Mouse (Mus musculus): ENCODE results near the gene Kcnh4. TPM values are rescaled to one million over a fixed set of nuclear protein-coding genes. Genes with fewer than 3 reads are reported as not detected.
A peak's percentile ranks its signal among the peaks of the same experiment; 100 is the strongest.

The Kcnh4 gene
- total RNA-seq, 1 experiment from 2014 or later: 0.15 TPM

DNA sequence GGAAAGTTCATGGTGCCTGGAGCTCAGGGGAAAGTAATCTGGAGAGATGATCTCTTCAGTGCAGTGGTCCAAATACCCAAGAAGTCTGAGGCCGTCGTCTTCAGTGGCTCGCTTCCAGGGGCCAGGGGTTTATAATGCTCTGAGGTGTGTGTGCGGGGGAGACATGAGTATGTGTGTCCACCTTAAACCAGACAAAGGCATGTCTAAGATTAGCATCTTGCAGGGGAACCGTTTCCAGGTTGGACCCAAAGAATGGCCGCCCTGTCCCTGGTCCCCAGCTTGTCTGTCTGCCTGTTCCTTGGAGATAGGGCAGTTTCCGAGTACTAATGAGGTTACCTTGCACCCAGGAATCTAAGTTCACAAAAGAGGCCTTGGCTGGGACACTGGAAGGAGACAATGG, 3.1 kb upstream of the Kcnh4 start, which contains the start of gene Hcrt:
Gene Hcrt (minus strand): TSS at position 101 of the 400 bp plus-strand sequence.
- DNase-seq: no peak

GRCm38 (mm10) chr11:100761547-100762045, 1.9 kb upstream of the Kcnh4 start:
- DNase-seq: peak; percentile 96

GRCm38 (mm10) chr11:100758707-100759610, 783 bp downstream of the Kcnh4 start:
- peak; percentile 78 for DNase-seq

DNA sequence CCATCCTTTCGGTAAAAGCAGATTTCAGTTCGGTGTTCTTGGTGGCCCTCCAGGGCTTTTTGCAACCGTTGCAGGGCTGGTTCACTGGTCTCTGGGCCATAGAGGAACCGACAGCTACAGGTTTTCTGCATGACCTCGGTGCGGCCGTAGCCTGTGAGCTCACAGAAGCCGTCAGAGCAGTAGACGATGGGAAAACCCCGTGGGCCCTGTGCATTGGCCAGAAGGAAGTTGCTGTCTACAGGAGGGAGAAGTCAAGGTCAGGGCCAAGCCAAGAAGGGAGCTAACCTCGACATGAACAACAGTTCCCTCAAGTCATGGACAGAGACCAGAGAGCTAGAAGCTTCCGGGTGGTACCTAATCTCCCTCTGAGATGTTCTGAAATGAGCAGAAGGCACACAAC, 2.2 kb downstream of the Kcnh4 start:
- no peak for DNase-seq

GRCm38 (mm10) chr11:100756476-100756875, 3.3 kb downstream of the Kcnh4 start:
- no peak for DNase-seq

DNA sequence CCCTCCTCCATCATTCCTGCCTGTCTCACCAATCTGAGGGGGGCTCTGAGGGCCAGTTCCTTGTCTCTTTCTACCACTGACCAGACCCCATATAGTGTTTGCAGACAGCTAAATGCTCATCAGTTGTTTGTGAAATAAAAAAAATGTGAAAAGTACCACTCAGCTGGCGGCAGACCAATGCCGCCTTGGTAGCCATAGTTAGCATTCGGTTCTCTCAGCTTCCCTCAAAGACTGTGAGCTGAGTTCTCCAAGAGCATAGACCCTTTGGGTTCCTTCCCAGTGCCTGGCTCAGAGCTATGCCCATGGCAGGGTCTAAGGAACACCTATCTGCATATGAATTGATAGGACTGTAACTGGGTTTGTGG, 5.1 kb downstream of the Kcnh4 start:
- no peak for DNase-seq

- no peak for DNase-seq
Observed at GRCm38 (mm10) chr11:100754021-100754692, 5.6 kb downstream of the Kcnh4 start.

DNA sequence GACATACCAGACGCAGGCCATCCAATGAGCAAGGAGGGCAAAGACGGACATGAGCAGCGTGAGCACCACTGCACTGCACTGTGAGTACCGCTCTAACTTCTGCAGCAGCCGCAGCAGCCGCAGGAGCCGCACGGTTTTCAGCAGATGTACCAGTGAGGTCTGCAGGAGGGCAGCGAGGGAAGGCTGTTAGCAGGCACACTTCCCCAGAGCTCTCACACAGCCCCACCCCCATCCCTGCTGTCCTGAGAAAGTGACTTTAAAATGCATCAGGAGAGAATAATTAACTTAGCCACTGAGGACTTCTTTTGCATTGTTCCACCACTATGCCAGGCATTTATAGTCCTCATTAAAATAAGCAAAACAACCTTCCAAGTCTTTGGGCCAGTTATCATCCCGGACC, 7.4 kb downstream of the Kcnh4 start:
- no peak for DNase-seq

- no peak for DNase-seq
Observed at GRCm38 (mm10) chr11:100750127-100750526, 9.6 kb downstream of the Kcnh4 start.

DNA sequence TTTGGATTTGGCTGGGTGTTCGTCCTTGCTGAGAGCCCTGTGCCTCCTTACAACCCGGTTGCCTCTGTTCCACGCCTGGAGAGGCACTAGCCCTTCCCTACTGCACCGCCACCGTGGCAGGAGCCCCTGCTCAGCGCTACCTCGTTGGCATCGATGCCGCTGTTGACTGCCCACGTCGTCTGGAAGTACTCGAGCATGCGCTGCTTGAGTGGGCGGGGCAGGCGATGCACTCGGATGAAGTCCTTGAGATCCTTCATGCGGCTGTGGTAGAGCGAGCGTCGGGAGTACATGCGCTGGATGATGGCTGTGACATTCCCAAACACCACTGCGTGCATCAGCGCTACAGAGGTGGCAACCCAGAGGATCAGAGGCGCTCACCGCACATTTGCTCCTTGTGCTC, 10.3 kb downstream of the Kcnh4 start:
- DNase-seq: peak; percentile 38

DNA sequence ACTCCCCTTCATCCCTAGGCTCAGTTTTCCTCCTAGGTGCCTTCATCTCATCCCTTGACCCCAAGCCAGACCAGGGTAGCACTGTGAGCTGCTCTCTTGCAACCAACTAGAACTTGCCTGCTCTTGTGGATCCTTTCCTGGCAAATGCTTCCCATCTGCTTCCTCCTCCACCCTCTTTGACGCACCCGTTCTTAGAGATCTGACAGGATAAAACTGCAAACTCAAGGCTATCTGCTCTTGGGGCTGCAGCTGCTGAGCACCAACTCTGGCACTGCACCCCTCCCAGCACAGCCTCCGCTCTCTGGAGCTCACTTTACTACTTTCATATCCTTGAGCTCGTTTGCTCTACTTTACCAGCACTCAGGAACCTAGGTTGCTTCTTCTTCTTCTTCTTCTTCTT, 11.1 kb downstream of the Kcnh4 start:
- DNase-seq: no peak

DNA sequence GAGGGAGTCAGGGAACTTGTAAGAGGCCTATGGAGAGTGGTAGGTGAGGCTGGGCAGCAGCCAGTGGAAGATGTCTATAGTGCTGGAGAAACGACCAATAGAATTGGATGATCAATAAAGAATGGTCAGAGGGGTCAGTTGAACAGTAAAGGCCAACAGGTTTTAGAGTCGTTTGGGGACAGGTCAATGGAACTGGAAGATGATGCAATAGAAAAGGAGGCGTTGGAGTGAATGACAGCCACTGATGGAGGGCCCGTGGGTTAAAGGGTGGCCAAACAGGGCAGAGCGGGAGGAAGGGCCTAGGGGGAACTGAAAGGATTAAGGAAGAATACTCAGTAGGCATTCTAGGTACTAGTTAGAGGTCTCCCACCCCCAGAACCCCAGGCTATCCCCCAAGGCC, 12.6 kb downstream of the Kcnh4 start:
- DNase-seq: no peak

DNA sequence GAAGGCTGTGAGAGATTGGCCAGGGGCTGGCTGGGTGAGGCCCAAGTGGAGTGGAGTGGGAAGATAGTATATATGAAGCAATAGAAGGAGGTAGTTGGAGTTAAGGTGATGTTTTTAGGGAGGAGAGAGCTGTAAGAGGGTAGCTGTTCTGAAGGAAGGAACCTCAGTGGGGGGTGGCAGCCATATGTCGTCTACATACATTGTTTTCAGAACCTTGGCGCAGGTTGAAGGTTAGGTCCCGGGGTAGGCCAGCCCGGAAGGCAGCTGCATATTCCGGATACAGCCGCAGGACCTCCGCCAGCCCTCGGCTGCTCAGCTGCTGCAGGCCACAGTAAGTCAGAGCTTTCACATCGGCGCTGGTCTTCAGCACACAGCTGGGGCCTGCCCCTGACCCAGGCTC, 13.2 kb downstream of the Kcnh4 start:
- no peak for DNase-seq

DNA sequence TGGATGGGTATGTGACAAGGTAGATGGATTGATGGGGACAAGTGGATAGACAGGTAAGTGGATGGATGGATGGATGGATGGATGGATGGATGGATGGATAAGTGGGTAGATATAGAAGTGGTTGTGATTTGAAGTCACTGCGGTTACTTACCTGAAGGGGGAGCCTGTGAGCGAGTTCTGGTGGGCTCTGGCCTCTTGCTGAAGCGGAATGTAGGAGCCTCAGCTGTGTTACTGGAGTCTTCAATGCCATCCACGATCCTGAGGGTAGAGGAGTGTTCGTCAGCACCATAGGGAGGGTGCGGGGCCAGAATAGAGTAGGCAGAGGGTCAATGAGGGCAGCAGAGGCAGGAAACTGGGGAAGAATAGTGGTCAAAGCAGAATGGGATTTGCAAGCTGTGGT, 14.7 kb downstream of the Kcnh4 start:
- DNase-seq: peak; percentile 66

- DNase-seq: peak; percentile 68
Observed at GRCm38 (mm10) chr11:100741348-100741747, 18.4 kb downstream of the Kcnh4 start.

DNA sequence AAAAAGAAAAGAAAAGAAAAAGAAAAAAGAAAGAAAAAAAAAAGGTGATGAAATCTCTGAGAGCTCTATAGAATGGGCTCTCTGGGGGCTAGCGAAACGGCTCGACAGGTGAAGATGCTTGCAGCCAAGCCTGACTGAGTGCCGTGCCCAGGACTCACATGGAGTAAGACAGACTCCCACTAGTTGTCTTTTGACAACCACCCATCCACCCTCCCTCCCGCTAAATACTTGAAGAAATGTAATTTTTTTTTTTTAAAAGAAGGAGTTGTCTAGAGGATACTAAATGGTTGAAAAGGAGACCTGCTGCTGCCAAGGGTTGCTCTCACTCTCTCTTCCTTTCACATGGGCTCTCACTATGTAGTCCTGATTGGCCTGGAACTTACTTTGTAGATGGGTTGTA, 21.0 kb downstream of the Kcnh4 start:
- DNase-seq: no peak

DNA sequence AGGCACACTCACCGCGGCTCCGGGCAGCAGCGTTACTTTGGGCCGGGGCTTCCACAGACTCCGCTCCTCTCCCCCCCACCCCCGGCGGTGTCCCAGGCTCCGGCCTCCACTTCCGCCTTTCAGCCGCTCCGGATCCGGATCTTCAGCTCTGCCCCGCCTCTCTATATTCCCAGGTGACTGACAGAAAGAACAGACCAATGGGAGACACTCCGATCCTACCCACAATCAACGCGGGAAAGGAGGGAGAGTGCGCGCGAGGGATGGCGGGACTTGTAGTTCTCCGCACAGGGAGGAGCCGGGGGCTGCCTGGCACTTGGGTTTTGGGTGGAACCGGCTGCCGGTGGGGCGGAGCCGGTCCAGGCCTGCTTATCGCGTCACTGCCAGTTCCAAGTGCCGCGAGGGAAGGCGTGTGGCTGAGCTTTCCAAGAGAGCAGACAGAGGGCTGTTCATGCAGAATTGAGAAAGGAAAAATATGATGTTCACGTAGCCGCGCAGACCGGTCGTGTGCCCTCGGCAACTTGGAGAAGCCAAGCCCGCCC, 21.6 kb downstream of the Kcnh4 start, which contains the start of gene Rab5c:
Gene Rab5c (minus strand): TSS at position 150 of the 539 bp plus-strand sequence.
- DNase-seq: peak; percentile 100

- DNase-seq: peak; percentile 42
Observed at GRCm38 (mm10) chr11:100737105-100737733, 22.5 kb downstream of the Kcnh4 start.

DNA sequence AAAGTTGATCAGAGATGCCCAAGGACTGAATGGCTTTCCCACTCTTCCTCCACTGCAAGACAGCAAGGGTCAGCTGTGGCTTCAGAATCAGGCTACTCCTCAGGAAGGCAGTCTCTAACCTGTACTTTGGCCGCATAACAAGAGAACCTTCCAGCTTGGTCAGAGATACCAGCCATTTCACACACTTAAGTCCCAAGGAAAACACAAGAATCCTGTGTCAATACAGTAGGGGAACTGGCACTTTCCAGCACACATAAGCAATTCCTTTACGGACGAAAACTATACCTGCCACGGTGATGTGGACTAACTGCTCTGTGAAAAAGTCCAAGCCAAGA, 23.0 kb downstream of the Kcnh4 start:
- no peak for DNase-seq

- DNase-seq: no peak
Observed at GRCm38 (mm10) chr11:100735954-100736745, 23.6 kb downstream of the Kcnh4 start.

GRCm38 (mm10) chr11:100735134-100735865, 24.4 kb downstream of the Kcnh4 start:
- DNase-seq: no peak

All from adrenal gland, postnatal 14 days (tissue).